Mouse (Mus musculus) liver, embryonic 11.5 days (tissue): ENCODE data around the gene Elk4. TPM values are rescaled to one million over a fixed set of nuclear protein-coding genes. Genes with fewer than 3 reads are reported as not detected.

ENCODE experiments used
- ATAC-seq: fragments of 200-750 bp; cut with Nextera tagmentation; replicated peaks from 2 replicates; pipeline ENCODE4 v1.8.0; 2017; ENCODE audit warnings: moderate number of reproducible peaks, mild to moderate bottlenecking, moderate TSS enrichment, moderate library complexity; ENCODE audit not compliant: low FRiP score
- DNase-seq: peaks from one replicate; pipeline ENCODE4 v3.0.0-alpha.2; 2017; ENCODE audit warnings: low spot score
- H3K27ac ChIP-seq: fragments of 300-500 bp; sonication (generic); 2 replicates; pipeline ENCODE4 v1.5.1; 2014; ENCODE audit warnings: mild to moderate bottlenecking, low read depth, low read length, control low read depth
- H3K27me3 ChIP-seq: fragments of 300-500 bp; sonication (generic); replicated peaks from 2 replicates; pipeline ENCODE4 v1.6.1; 2014; ENCODE audit warnings: low read length, mixed read lengths; ENCODE audit not compliant: control insufficient read depth, insufficient read depth
- H3K36me3 ChIP-seq: fragments of 300-500 bp; sonication (generic); 2 replicates; pipeline ENCODE4 v1.6.1; 2014; ENCODE audit warnings: mild to moderate bottlenecking, low read length, moderate library complexity, mixed read lengths; ENCODE audit not compliant: control insufficient read depth, insufficient read depth
- H3K4me1 ChIP-seq: fragments of 300-500 bp; sonication (generic); replicated peaks from 2 replicates; pipeline ENCODE4 v1.6.1; 2014; ENCODE audit warnings: low read length, mixed read lengths; ENCODE audit not compliant: control insufficient read depth, insufficient read depth
- H3K4me2 ChIP-seq: fragments of 300-500 bp; sonication (generic); 2 replicates; pipeline ENCODE4 v1.6.1; 2014; ENCODE audit warnings: mild to moderate bottlenecking, control low read depth, moderate library complexity
- H3K4me3 ChIP-seq: fragments of 300-500 bp; sonication (generic); 2 replicates; pipeline ENCODE4 v1.5.1; 2014; ENCODE audit warnings: low read depth, low read length, control low read depth
- H3K9ac ChIP-seq: fragments of 300-500 bp; sonication (generic); 2 replicates; pipeline ENCODE4 v1.6.1; 2014; ENCODE audit warnings: low read depth, low read length, control low read depth
- H3K9me3 ChIP-seq: fragments of 300-500 bp; sonication (generic); 2 replicates; pipeline ENCODE4 v1.6.1; 2016; ENCODE audit warnings: low read length, inconsistent platforms, mixed read lengths; ENCODE audit not compliant: control insufficient read depth
- WGBS: fragments of 180-500 bp; shearing (Covaris S2); extraction: QIAGEN DNeasy Blood & Tissue Kit; methylation state at CpG from one replicate; pipeline ENCODE4 v1.1.7; 2014; 5-methylcytosine and 5-hydroxymethylcytosine counted together
- polyA plus RNA-seq: library from polyadenylated mRNA; unstranded; fragments of >200 nt; fragmentation: Nextera tagmentation; extraction: Ambion mirVana; gene quantifications from 2 replicates; pipeline ENCODE4 v1.2.1, GENCODE M21; 2014

The Elk4 gene
- polyA plus RNA-seq, 1 experiment from 2014 or later = 20.9 TPM

DNA sequence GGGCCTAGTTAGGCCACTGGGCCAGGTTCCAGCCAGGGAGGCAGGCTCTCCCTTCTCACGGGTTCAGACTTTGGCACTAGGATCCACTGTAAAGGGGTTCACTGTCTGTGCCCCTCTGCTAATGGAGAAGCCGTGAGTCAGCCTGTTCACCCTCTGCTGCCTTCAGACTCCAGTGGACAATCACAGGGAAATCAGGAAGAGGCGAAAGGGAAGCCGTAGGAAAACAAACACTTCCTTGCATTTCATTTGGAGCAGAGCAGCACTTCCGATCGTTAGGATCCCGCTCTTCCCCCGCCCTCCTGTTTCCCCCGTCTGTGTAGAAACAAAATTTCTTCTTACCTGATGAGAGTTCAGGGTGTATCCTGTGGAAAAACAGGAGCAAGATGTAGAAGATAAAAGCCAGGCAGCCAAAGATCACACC lies 32.8 kb downstream of the Elk4 start:
- no peak for ATAC-seq
- H3K27ac ChIP-seq = no peak overlapping the region
- WGBS = 67% methylated on average over 9 of the region's 9 CpGs

DNA sequence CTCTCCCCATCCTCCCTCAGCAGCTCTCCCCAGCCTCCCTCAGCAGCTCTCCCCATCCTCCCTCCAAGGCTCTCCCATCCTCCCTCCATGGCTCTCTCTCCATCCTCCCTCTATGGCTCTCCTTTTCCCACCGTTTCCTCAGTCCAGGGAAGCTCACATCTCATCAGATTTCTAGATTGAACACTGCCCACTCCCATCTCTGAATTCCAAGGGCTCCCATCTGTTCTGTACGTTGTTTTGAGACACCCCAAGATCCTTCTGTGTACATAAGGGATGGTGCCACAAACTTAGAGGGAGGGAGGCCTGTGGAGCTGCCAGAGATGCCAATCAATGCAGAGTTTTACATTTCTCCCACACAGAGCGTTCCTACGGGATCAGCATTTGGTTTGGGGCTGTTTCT lies 36.4 kb downstream of the Elk4 start:
- H3K9me3 ChIP-seq = no peaks in the 10 kb centered on the region
- WGBS = 70% methylated on average over 4 of the region's 4 CpGs
- ATAC-seq = no peak

More for the DNA sequence above, 32.8 kb downstream of the Elk4 start:
- H3K9me3 ChIP-seq = no peaks in the 10 kb centered on the region
- no peak overlapping the region for H3K4me2 ChIP-seq
- H3K36me3 ChIP-seq = no peaks in the 10 kb centered on the region
- H3K4me1 ChIP-seq = no peaks in the 10 kb centered on the region
- no peak overlapping the region for H3K4me3 ChIP-seq
- no peaks in the 10 kb centered on the region for H3K27me3 ChIP-seq
- H3K9ac ChIP-seq = no peak overlapping the region
- no peak for DNase-seq

DNA sequence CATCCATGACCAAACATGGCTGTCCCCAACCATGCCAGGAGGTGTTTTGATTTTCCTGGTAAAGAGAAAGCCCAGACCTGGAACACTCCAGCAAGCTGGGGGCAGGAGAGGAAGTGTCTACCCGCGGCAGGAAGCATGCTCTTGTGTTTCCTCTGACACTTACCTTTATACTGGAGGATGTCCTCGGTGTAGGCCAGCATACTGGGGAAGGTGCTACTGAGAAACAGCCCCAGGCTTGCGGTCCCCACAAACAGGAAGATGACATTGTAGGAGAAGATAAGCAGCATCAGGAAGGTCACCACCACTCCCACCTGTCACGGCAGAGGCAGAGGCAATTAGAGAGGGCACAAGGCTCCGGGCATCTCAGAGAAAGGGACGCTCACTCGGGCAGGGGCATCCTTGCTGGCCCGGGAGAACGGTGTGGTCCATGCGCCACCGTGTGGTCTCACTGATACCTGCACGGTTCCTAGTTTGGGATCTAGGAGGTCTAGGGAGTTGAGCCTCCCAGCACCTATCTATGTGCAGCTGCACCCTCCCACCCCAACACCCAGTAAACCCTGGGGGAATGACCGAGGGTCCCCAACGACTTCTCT lies 38.8 kb downstream of the Elk4 start:
- Histone ChIP-seq H3K4me2 (no peak overlapping the region), H3K9me3 (no peaks in the 10 kb centered on the region), H3K27ac (no peak overlapping the region), H3K4me1 (no peaks in the 10 kb centered on the region), H3K27me3 (no peaks in the 10 kb centered on the region), H3K4me3 (no peak overlapping the region), H3K36me3 (no peaks in the 10 kb centered on the region), H3K9ac (no peak overlapping the region)
- peak; percentile 63 for DNase-seq
- 21% methylated on average over 15 of the region's 15 CpGs for WGBS
- peak; percentile 49; the same call in 1 of the 2 replicates for ATAC-seq

More for the DNA sequence above, 36.4 kb downstream of the Elk4 start:
- H3K9ac ChIP-seq = no peak overlapping the region
- H3K4me1 ChIP-seq = no peaks in the 10 kb centered on the region
- no peak for DNase-seq
- no peak overlapping the region for H3K4me2 ChIP-seq
- no peaks in the 10 kb centered on the region for H3K27me3 ChIP-seq
- no peaks in the 10 kb centered on the region for H3K36me3 ChIP-seq
- no peak overlapping the region for H3K27ac ChIP-seq
- H3K4me3 ChIP-seq = no peak overlapping the region

DNA sequence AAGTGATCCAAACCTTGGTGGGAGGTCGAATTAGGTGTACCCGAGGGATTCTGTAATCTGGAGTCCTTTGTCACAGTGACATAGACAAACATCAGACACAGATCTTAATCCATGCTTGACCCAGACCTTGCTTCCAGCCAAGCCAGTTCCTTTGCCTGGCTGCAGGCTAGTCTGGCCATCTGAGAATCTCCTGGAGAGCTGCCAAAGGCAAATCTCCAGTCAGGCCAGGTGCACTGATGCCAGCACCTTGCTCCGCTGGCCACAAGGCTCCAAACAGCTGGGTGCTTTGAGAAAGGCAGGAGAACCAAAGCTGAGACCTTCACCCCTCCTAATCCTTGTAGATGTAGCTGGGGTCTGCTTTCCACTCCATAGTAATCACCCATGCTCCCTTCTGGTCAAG lies 44.3 kb downstream of the Elk4 start:
- no peak overlapping the region for H3K4me3 ChIP-seq
- H3K4me2 ChIP-seq = no peak overlapping the region
- no peak overlapping the region for H3K9ac ChIP-seq
- no peak for DNase-seq
- 73% methylated on average over 3 of the region's 3 CpGs for WGBS
- no peaks in the 10 kb centered on the region for H3K9me3 ChIP-seq
- ATAC-seq = no peak
- no peaks in the 10 kb centered on the region for H3K4me1 ChIP-seq
- H3K27me3 ChIP-seq = no peaks in the 10 kb centered on the region
- no peak overlapping the region for H3K27ac ChIP-seq
- no peaks in the 10 kb centered on the region for H3K36me3 ChIP-seq

DNA sequence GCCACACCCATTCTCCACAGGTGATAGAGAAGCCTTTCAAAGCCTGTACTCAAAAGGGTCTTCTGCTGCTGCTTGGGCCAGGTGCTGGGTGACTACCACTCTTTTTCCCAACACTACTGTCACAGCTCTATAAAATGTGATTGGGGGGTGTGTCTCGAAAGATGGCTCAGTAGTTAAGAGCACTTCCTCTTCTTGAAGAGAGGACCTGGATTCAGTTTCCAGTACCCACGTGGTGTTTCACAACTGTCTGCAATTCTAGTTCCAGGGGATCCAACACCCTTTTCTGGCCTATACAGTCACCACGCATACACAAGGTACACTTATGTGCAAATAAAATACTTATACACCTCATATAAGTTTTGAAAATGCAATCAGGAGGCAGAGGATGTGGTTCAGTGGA lies 47.0 kb downstream of the Elk4 start:
- Histone ChIP-seq H3K4me3 (no peak overlapping the region), H3K4me1 (no peaks in the 10 kb centered on the region)

DNA sequence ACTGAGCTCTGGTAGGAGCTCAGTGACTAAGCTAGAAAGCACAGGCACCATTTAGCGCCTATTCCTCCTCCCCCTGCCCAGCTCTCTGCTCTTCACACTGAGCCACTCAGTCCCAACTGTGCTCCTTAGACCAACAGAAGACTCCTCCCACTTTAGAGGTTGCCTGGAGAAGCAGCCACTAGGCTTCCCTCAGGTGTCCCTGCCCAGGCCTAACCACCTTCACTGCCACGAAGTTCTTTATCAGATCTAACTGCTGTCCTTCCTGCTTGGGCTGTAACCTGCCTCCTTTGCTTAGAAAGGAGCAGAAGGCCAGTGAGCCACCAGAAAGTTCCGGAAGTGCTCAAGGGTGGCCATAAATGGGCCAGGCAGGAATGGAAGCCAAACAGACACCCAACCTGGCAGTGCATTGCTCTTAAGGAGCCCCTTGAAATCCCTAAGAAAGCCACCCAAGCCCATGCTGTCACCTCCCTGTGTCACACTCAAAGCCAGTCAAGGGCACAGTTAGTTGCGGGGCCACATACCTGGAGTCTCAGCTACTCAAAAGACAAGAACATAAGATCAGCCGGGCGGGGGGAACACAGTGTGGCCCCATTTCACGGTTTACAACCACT lies 47.8 kb downstream of the Elk4 start:
- no peak overlapping the region for H3K27ac ChIP-seq
- H3K9me3 ChIP-seq = no peaks in the 10 kb centered on the region
- H3K27me3 ChIP-seq = no peaks in the 10 kb centered on the region
- no peaks in the 10 kb centered on the region for H3K4me1 ChIP-seq
- no peak overlapping the region for H3K4me3 ChIP-seq
- no peak for DNase-seq
- no peaks in the 10 kb centered on the region for H3K36me3 ChIP-seq
- WGBS = 69% methylated on average over 7 of the region's 7 CpGs
- no peak for ATAC-seq
- H3K4me2 ChIP-seq = no peak overlapping the region
- no peak overlapping the region for H3K9ac ChIP-seq

More for the DNA sequence above, 47.0 kb downstream of the Elk4 start:
- no peak overlapping the region for H3K9ac ChIP-seq
- no peak for ATAC-seq
- no peaks in the 10 kb centered on the region for H3K27me3 ChIP-seq
- H3K27ac ChIP-seq = no peak overlapping the region
- no peak overlapping the region for H3K4me2 ChIP-seq
- DNase-seq = no peak
- H3K9me3 ChIP-seq = no peaks in the 10 kb centered on the region
- 58% methylated on average over 3 of the region's 3 CpGs for WGBS
- H3K36me3 ChIP-seq = no peaks in the 10 kb centered on the region

DNA sequence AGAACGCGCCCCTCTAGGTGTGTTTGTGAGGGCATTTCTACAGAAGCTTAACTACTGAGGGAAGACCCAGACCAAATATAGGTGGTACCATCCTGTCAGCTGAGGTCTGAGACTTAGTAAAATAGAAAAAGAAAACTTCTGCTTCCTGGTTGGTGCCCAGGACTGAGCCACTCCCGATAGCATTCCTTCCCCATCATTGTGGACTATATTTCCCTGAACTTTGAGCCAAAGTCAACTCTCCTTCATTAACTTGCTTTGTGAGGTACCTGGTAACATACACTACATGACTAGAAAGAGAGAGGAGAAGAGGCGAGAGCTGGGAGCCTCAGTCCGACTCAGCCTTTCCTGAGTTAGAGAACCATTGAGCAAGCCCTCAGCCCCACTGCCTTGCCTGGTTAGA lies 51.2 kb downstream of the Elk4 start:
- Histone ChIP-seq H3K9me3 (no peaks in the 10 kb centered on the region), H3K27me3 (no peaks in the 10 kb centered on the region; the same call in 1 of the 2 replicates), H3K4me3 (no peak overlapping the region), H3K36me3 (no peaks in the 10 kb centered on the region), H3K4me1 (no peaks in the 10 kb centered on the region), H3K9ac (no peak overlapping the region), H3K4me2 (no peak overlapping the region), H3K27ac (no peak overlapping the region)
- WGBS = 89% methylated on average over 5 of the region's 5 CpGs
- DNase-seq (no peak), ATAC-seq (no peak)

DNA sequence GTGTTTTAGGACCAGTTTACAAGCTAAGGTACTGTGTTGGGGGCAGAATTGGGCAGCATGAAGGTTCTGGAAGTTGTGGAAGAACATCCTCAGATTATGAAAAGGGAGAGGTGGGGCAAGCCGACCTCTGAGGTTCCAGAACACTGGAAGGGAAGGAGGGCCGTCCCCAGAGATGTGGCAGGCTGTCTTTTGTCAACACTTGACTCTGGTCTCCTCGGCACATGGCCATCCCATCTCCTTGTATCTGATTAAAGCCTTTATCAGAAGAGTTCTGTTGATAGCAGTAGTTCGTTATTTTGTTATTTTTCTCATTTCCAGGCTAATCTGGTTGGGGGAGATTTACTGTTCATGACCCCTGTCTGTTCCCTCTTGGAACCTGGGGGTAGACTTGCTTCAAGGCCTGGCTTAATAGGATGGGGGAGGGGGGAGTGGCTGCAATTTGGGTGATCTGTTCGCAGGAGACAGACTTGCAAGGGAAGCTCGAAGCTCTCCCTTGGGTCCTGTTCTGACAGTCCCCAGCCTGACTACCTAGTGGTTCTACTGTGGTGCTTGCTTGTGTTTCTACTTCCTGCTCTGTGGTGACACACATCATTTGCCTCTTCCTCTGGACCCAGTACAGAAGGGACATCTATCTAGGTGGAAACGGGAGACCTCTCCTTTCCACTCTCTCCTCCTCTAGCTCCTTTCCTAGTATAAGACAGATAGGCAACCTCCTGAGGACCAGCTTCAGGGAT lies 52.8 kb downstream of the Elk4 start:
- H3K27me3 ChIP-seq = peaks cover 5% of the 10 kb centered on the region
- no peaks in the 10 kb centered on the region for H3K9me3 ChIP-seq
- no peak overlapping the region for H3K9ac ChIP-seq
- no peak for DNase-seq
- no peak for ATAC-seq
- no peak overlapping the region for H3K27ac ChIP-seq
- H3K4me2 ChIP-seq = no peak overlapping the region
- H3K4me1 ChIP-seq = no peaks in the 10 kb centered on the region
- no peak overlapping the region for H3K4me3 ChIP-seq
- H3K36me3 ChIP-seq = no peaks in the 10 kb centered on the region
- 37% methylated on average over 7 of the region's 7 CpGs for WGBS
